Mouse (Mus musculus): ENCODE results near the gene Mlxipl.
A peak's percentile ranks its signal among the peaks of the same experiment; 100 is the strongest.

Gene Mlxipl

GRCm38 (mm10) chr5:135079578-135079977 lies 10.1 kb upstream of the Mlxipl start:
- DNase-seq (ENCODE audit: low spot score), result no peak

GRCm38 (mm10) chr5:135080539-135080938 lies 9.2 kb upstream of the Mlxipl start:
- no peak for DNase-seq (ENCODE audit: low spot score)

- DNase-seq (ENCODE audit: low spot score), result no peak
These were observed 2.8 kb upstream of the Mlxipl start for GRCm38 (mm10) chr5:135086871-135087270.

- no peak for DNase-seq (ENCODE audit: low spot score)
These were observed 11.3 kb downstream of the Mlxipl start for GRCm38 (mm10) chr5:135100981-135101380.

- no peak for DNase-seq (ENCODE audit: low spot score)
These were observed 14.4 kb downstream of the Mlxipl start for GRCm38 (mm10) chr5:135103999-135104660.

GRCm38 (mm10) chr5:135106758-135107256 lies 17.1 kb downstream of the Mlxipl start:
- DNase-seq (ENCODE audit: low spot score), result peak; percentile 32

GRCm38 (mm10) chr5:135107521-135108501 lies 18.1 kb downstream of the Mlxipl start:
- DNase-seq (ENCODE audit: low spot score), result peak; percentile 24

GRCm38 (mm10) chr5:135109017-135109416 lies 19.3 kb downstream of the Mlxipl start:
- no peak for DNase-seq (ENCODE audit: low spot score)

- DNase-seq (ENCODE audit: low spot score), result no peak
These were observed 19.7 kb downstream of the Mlxipl start for GRCm38 (mm10) chr5:135109426-135109825.

GRCm38 (mm10) chr5:135109976-135110375 lies 20.3 kb downstream of the Mlxipl start:
- DNase-seq (ENCODE audit: low spot score), result no peak

- DNase-seq (ENCODE audit: low spot score), result no peak
These were observed 24.1 kb downstream of the Mlxipl start for GRCm38 (mm10) chr5:135113782-135114181.

GRCm38 (mm10) chr5:135115241-135115640 lies 25.6 kb downstream of the Mlxipl start:
- DNase-seq (ENCODE audit: low spot score), result no peak

GRCm38 (mm10) chr5:135118589-135119081 lies 28.9 kb downstream of the Mlxipl start:
- DNase-seq (ENCODE audit: low spot score), result peak; percentile 9

GRCm38 (mm10) chr5:135120753-135121152 lies 31.1 kb downstream of the Mlxipl start:
- no peak for DNase-seq (ENCODE audit: low spot score)

GRCm38 (mm10) chr5:135126121-135126520 lies 36.4 kb downstream of the Mlxipl start:
- DNase-seq (ENCODE audit: low spot score), result no peak

GRCm38 (mm10) chr5:135127669-135128068 lies 38.0 kb downstream of the Mlxipl start:
- DNase-seq (ENCODE audit: low spot score), result no peak

GRCm38 (mm10) chr5:135129747-135130146 lies 40.1 kb downstream of the Mlxipl start:
- no peak for DNase-seq (ENCODE audit: low spot score)

GRCm38 (mm10) chr5:135133736-135134405 lies 44.2 kb downstream of the Mlxipl start:
- DNase-seq (ENCODE audit: low spot score), result no peak

- no peak for DNase-seq (ENCODE audit: low spot score)
These were observed 44.8 kb downstream of the Mlxipl start for GRCm38 (mm10) chr5:135134534-135134933.

- no peak for DNase-seq (ENCODE audit: low spot score)
These were observed 50.2 kb downstream of the Mlxipl start for GRCm38 (mm10) chr5:135139881-135140280.

- DNase-seq (ENCODE audit: low spot score), result no peak
These were observed 54.8 kb downstream of the Mlxipl start for GRCm38 (mm10) chr5:135144469-135144868.

- no peak for DNase-seq (ENCODE audit: low spot score)
These were observed 55.8 kb downstream of the Mlxipl start for GRCm38 (mm10) chr5:135145532-135145931.
